Mouse (Mus musculus) heart, adult 2 months (tissue): ENCODE measurements around the gene Prss35. TPM values are rescaled to one million over a fixed set of nuclear protein-coding genes. Genes with fewer than 3 reads are reported as not detected.

Experiments
- DNase-seq, 2 experiments: peaks; one replicate each; pipeline ENCODE4 v3.0.0; 2021
- H3K27ac ChIP-seq: fragments of 200-600 bp; 2 replicates; pipeline ENCODE4 v1.8.1; 2022
- H3K27me3 ChIP-seq: fragments of 200-500 bp; 2 replicates; pipeline ENCODE4 v1.6.1; 2012; ENCODE audit warnings: mild to moderate bottlenecking, low read length, inconsistent platforms, mixed read lengths; ENCODE audit not compliant: control insufficient read depth, insufficient read depth
- H3K36me3 ChIP-seq: fragments of 200-500 bp; 2 replicates; pipeline ENCODE4 v1.6.1; 2012; ENCODE audit warnings: low read length, inconsistent platforms; ENCODE audit not compliant: control insufficient read depth, insufficient read depth
- H3K4me1 ChIP-seq: fragments of 200-500 bp; 2 replicates; pipeline ENCODE4 v1.6.1; 2011; ENCODE audit warnings: low read length; ENCODE audit not compliant: control insufficient read depth, insufficient read depth
- H3K4me3 ChIP-seq: fragments of 200-600 bp; 2 replicates; pipeline ENCODE4 v1.8.1; 2022
- H3K79me2 ChIP-seq: fragments of 200-500 bp; replicated peaks from 2 replicates; pipeline ENCODE4 v1.6.1; 2012; ENCODE audit warnings: mild to moderate bottlenecking, inconsistent platforms, low read length, moderate library complexity, mixed read lengths; ENCODE audit not compliant: control insufficient read depth, insufficient read depth
- H3K9ac ChIP-seq: fragments of 200-500 bp; 2 replicates; pipeline ENCODE4 v1.6.1; 2012; ENCODE audit warnings: low read depth, mild to moderate bottlenecking, control low read depth, inconsistent platforms, low read length, mixed read lengths
- CTCF ChIP-seq: fragments of 200-600 bp; IDR thresholded peaks from 2 replicates; pipeline ENCODE4 v1.8.1; 2022; ENCODE audit warnings: antibody characterized with exemption, mild to moderate bottlenecking, moderate library complexity
- EP300 ChIP-seq: fragments of 200-500 bp; IDR thresholded peaks from 2 replicates; pipeline ENCODE4 v1.6.1; 2011; ENCODE audit warnings: low read depth, low read length, control low read depth; ENCODE audit not compliant: insufficient read depth
- POLR2A ChIP-seq: fragments of 200-500 bp; IDR thresholded peaks from 2 replicates; pipeline ENCODE4 v1.6.1; 2011; ENCODE audit warnings: mild to moderate bottlenecking, low read depth, low read length, control low read depth; ENCODE audit not compliant: insufficient read depth
- WGBS: fragments of 180-500 bp; shearing (Covaris S2); methylation state at CpG from one replicate; pipeline ENCODE4 v1.1.7; 2018; 5-methylcytosine and 5-hydroxymethylcytosine counted together
- intact Hi-C: fragments of 180-260 bp; cut with DNase I; formaldehyde crosslinking; loops from one replicate; pipeline ENCODE4 v1.15.1; 2025
- polyA plus RNA-seq: library from polyadenylated mRNA; depleted of rRNA; stranded (reverse); fragments of >200 nt; gene quantifications from 2 replicates; pipeline ENCODE4 v1.2.3, GENCODE M21; 2012
- total RNA-seq, 2 experiments: library from RNA; stranded (reverse); gene quantifications; 2 replicates each; pipeline ENCODE4 v1.2.3; 2021

Prss35 gene
- total and polyA plus RNA-seq, 3 experiments: 0.16 to 0.37 (median 0.30) TPM

- Histone ChIP-seq H3K27me3 (no peaks in the 10 kb centered on the region), H3K27ac (no peak overlapping the region), H3K79me2 (no peaks in the 10 kb centered on the region), H3K36me3 (no peaks in the 10 kb centered on the region), H3K4me3 (no peak overlapping the region), H3K9ac (no peak overlapping the region), H3K4me1 (no peaks in the 10 kb centered on the region)
- TF ChIP-seq POLR2A: no peak
- TF ChIP-seq CTCF: no peak
- TF ChIP-seq EP300: no peak
- 78% methylated on average over 9 of the region's 9 CpGs for WGBS
- intact Hi-C loops: no loop called here
- no peak for DNase-seq
Observed at GRCm38 (mm10) chr9:86734795-86735194, 8.7 kb upstream of the Prss35 start.

- no peak overlapping the region for H3K9ac ChIP-seq
- H3K27me3 ChIP-seq: no peaks in the 10 kb centered on the region
- DNase-seq: no peak
- H3K79me2 ChIP-seq: no peaks in the 10 kb centered on the region
- H3K27ac ChIP-seq: no peak overlapping the region
- intact Hi-C loops: no loop called here
- no peaks in the 10 kb centered on the region for H3K4me1 ChIP-seq
- H3K36me3 ChIP-seq: no peaks in the 10 kb centered on the region
- 73% methylated on average over 4 of the region's 4 CpGs for whole genome bisulfite sequencing
- TF ChIP-seq EP300 (no peak), POLR2A (no peak), CTCF (no peak)
- no peak overlapping the region for H3K4me3 ChIP-seq
Observed at GRCm38 (mm10) chr9:86736991-86737390, 6.5 kb upstream of the Prss35 start.

GRCm38 (mm10) chr9:86738067-86738466 lies 5.4 kb upstream of the Prss35 start:
- Histone ChIP-seq H3K36me3 (no peaks in the 10 kb centered on the region), H3K4me3 (no peak overlapping the region), H3K4me1 (no peaks in the 10 kb centered on the region), H3K9ac (no peak overlapping the region), H3K79me2 (no peaks in the 10 kb centered on the region), H3K27me3 (no peaks in the 10 kb centered on the region), H3K27ac (no peak overlapping the region)
- DNase-seq: no peak
- TF ChIP-seq POLR2A (no peak), CTCF (no peak), EP300 (no peak)
- intact Hi-C loops: no loop called here
- WGBS: 97% methylated on average over 1 of the region's 1 CpGs

DNA sequence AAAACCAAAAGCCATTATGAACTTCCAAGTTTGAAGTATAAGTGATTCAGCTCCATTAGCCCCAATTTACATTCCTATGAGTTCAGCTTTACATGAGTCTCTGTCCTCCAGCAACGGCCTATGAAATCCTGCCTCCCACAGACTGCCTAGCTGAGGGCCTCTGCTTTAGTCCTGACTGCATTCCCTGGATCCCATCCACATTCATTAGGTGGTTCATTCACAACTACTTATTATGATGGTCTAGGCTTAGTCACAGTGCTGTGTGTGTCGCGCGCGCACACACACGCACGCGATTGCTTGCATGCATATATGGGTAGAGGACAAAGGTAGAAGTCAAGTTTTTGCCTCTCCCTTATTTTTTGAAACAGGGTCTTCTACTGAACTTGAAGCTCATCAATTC lies 4.6 kb upstream of the Prss35 start:
- Histone ChIP-seq H3K36me3 (no peaks in the 10 kb centered on the region), H3K27me3 (no peaks in the 10 kb centered on the region), H3K9ac (no peak overlapping the region), H3K4me1 (no peaks in the 10 kb centered on the region), H3K79me2 (no peaks in the 10 kb centered on the region), H3K27ac (no peak overlapping the region), H3K4me3 (no peak overlapping the region)
- intact Hi-C loops: no loop called here
- DNase-seq: no peak
- WGBS: 94% methylated on average over 8 of the region's 8 CpGs
- TF ChIP-seq POLR2A (no peak), CTCF (no peak), EP300 (no peak)

GRCm38 (mm10) chr9:86739971-86740370 lies 3.5 kb upstream of the Prss35 start:
- no peaks in the 10 kb centered on the region for H3K79me2 ChIP-seq
- H3K9ac ChIP-seq: no peak overlapping the region
- DNase-seq: no peak
- intact Hi-C loops: no loop called here
- no peaks in the 10 kb centered on the region for H3K27me3 ChIP-seq
- TF ChIP-seq CTCF: no peak
- no peak for TF ChIP-seq EP300
- TF ChIP-seq POLR2A: no peak
- H3K27ac ChIP-seq: no peak overlapping the region
- no peaks in the 10 kb centered on the region for H3K4me1 ChIP-seq
- H3K4me3 ChIP-seq: no peak overlapping the region
- 47% methylated on average over 3 of the region's 3 CpGs for WGBS
- no peaks in the 10 kb centered on the region for H3K36me3 ChIP-seq

- no peak for DNase-seq
- no peak overlapping the region for H3K4me3 ChIP-seq
- 46% methylated on average over 5 of the region's 5 CpGs for WGBS
- no peaks in the 10 kb centered on the region for H3K79me2 ChIP-seq
- TF ChIP-seq POLR2A (no peak), EP300 (no peak), CTCF (no peak)
- H3K36me3 ChIP-seq: no peaks in the 10 kb centered on the region
- H3K9ac ChIP-seq: no peak overlapping the region
- intact Hi-C loops: no loop called here
- no peak overlapping the region for H3K27ac ChIP-seq
- H3K27me3 ChIP-seq: no peaks in the 10 kb centered on the region
- no peaks in the 10 kb centered on the region for H3K4me1 ChIP-seq
Observed at GRCm38 (mm10) chr9:86744041-86744440, 592 bp downstream of the Prss35 start.
